25 mouse cellular contexts compared by ENCODE assay signal in the genomic region with DNA sequence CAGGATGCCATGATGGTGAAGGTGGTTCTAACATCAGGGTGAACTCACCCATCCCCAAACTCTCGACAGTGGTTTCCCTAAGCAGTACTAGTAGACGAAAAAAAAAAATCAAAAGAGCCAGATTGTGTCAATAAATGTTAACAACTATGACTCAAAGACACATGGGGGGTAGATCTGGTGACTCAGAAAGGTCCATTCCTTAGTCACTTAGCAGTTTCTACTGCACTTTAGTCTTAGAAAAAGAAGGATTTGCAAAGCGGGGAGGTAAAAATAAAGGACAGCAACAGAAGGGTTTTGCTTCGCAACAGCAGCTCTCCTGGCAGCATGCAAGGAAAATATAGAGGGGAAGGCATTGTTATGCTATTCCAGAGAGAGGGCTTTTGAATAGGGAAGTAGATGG. TPM values are rescaled to one million over a fixed set of nuclear protein-coding genes. Genes with fewer than 3 reads are reported as not detected.
"Had no signal": no experiment of that assay in that cellular context is flagged by ENCODE, and none has a peak within 500 bp of the region (broad histone marks: within the 10 kb centered on the region; RNA-seq: fewer than 3 reads in every experiment).

No protein-coding gene starts in this region.

- H3K36me3 ChIP-seq: heart, embryonic 13.5 days; heart, embryonic 15.5 days; hindbrain, embryonic 10.5 days; hindbrain, embryonic 12.5 days; kidney, embryonic 15.5 days; limb, embryonic 13.5 days; limb, embryonic 15.5 days; liver, embryonic 12.5 days had no signal

- H3K27me3 ChIP-seq: heart, embryonic 15.5 days; hindbrain, embryonic 12.5 days; kidney, embryonic 15.5 days; limb, embryonic 13.5 days; limb, embryonic 15.5 days; liver, embryonic 12.5 days had no signal

- DNase-seq: gastrocnemius, postnatal 14 days; gastrocnemius, postnatal 36 days; heart, adult 11 months; heart, adult 2 months; heart, postnatal 4 days; kidney, adult 11 months; kidney, adult 2 months; kidney, adult 9 months; kidney, postnatal 14 days; kidney, postnatal 36 days; layer of hippocampus, adult 9-11 months; layer of hippocampus, postnatal 36 days; left cerebral cortex, postnatal 4 days had no signal

- H3K4me1 ChIP-seq: hindbrain, embryonic 12.5 days; kidney, embryonic 15.5 days; liver, embryonic 12.5 days had no signal

- H3K9me3 ChIP-seq: heart, embryonic 13.5 days; heart, embryonic 15.5 days; hindbrain, embryonic 10.5 days; hindbrain, embryonic 12.5 days; kidney, embryonic 15.5 days; limb, embryonic 13.5 days; limb, embryonic 15.5 days; liver, embryonic 12.5 days had no signal

- H3K4me3 ChIP-seq: heart, adult 2 months; heart, embryonic 13.5 days; heart, embryonic 15.5 days; hindbrain, embryonic 10.5 days; hindbrain, embryonic 12.5 days; kidney, embryonic 15.5 days; limb, embryonic 13.5 days; limb, embryonic 15.5 days; liver, embryonic 12.5 days had no signal

- H3K27ac ChIP-seq: heart, adult 2 months; heart, embryonic 13.5 days; heart, embryonic 15.5 days; hindbrain, embryonic 10.5 days; hindbrain, embryonic 12.5 days; hindbrain, embryonic 14.5 days; kidney, embryonic 15.5 days; kidney, postnatal 0 days; limb, embryonic 13.5 days; limb, embryonic 15.5 days; liver, embryonic 12.5 days; liver, embryonic 14.5 days had no signal

RNA-seq across cellular contexts. Expression of a gene that starts 41.7 kb away (rescaled TPM):
- polyA plus RNA-seq: liver, adult 2 months had no signal
